In genomic region chr11:120940959-120941358, GRCm38 (mm10) we compare ENCODE assay signal across 31 mouse cellular contexts. TPM values are rescaled to one million over a fixed set of nuclear protein-coding genes. Genes with fewer than 3 reads are reported as not detected.
DNase-seq lines count a peak whose midpoint lies in the region; ATAC-seq and TF ChIP-seq lines count a peak whose summit lies in the region.
"Had no signal": no experiment of that assay in that cellular context is flagged by ENCODE, and none has a peak within 500 bp of the region (broad histone marks: within the 10 kb centered on the region; RNA-seq: fewer than 3 reads in every experiment).

No protein-coding gene starts in this region.

- intact Hi-C loops in heart, postnatal 25 days (cut with DNase I): no loop called here

- no peaks in the 10 kb centered on the region for H3K9me3 ChIP-seq in hindbrain, embryonic 11.5 days (ENCODE audit: control insufficient read depth, low read length)
- H3K9me3 ChIP-seq: embryonic facial prominence, embryonic 10.5 days; embryonic facial prominence, embryonic 15.5 days; heart, embryonic 10.5 days; heart, embryonic 15.5 days; hindbrain, embryonic 13.5 days; limb, embryonic 12.5 days; liver, embryonic 13.5 days; megakaryocyte, embryonic 14.5 days had no signal

- H3K36me3 ChIP-seq in thymus, adult 2 months (ENCODE audit: control insufficient read depth, insufficient read depth, low read length): no peaks in the 10 kb centered on the region
- no peaks in the 10 kb centered on the region for H3K36me3 ChIP-seq in hindbrain, embryonic 11.5 days (ENCODE audit: control insufficient read depth, insufficient read depth, low read length)
- H3K36me3 ChIP-seq: embryonic facial prominence, embryonic 10.5 days; embryonic facial prominence, embryonic 15.5 days; heart, embryonic 10.5 days; heart, embryonic 15.5 days; hindbrain, embryonic 13.5 days; limb, embryonic 12.5 days; liver, embryonic 13.5 days; midbrain, embryonic 12.5 days had no signal

- peak; percentile 16 for DNase-seq in thymus, postnatal 14 days
- DNase-seq in thymus, adult 2 months: no peak
- DNase-seq in T-cell, adult 2 months (ENCODE audit: low spot score): peak; percentile 14
- DNase-seq in lung, postnatal 25 days (ENCODE audit: low spot score): no peak
- no peak for DNase-seq in heart, postnatal 25 days (ENCODE audit: low spot score)
- no peak for DNase-seq in hindbrain, embryonic 11.5 days (ENCODE audit: low spot score)
- DNase-seq: adrenal gland, adult 8-10 months; B cell, adult 2 months; cerebellum, adult 8-10 months; cerebellum, postnatal 25 days; gastrocnemius, postnatal 25 days; heart, adult 11 months; heart, postnatal 36 days; kidney, adult 11 months; kidney, postnatal 14 days; layer of hippocampus, adult 9-11 months; liver, embryonic 13.5 days; lung, embryonic 14.5 days; lung, postnatal 36 days; spleen, adult 18-20 months; thymus, postnatal 25 days had no signal

- peak; percentile 19; the same call in 1 of the 2 replicates for ATAC-seq in megakaryocyte, adult 5-6 weeks (ENCODE audit: poor library complexity, severe bottlenecking)
- ATAC-seq in hindbrain, embryonic 11.5 days (ENCODE audit: low FRiP score): no peak
- ATAC-seq: forebrain, embryonic 14.5 days had no signal

- TF ChIP-seq POLR2A in thymus, adult 2 months (IDR thresholded peaks at IDR 0.05; ENCODE audit: control insufficient read depth, extremely low read depth, insufficient read depth, low read length, poor library complexity): no peak

- no peak overlapping the region for H3K4me3 ChIP-seq in thymus, adult 2 months (ENCODE audit: control insufficient read depth, insufficient read depth, low read length)
- H3K4me3 ChIP-seq in hindbrain, embryonic 11.5 days (ENCODE audit: low read depth, low read length): no peak overlapping the region
- H3K4me3 ChIP-seq: embryonic facial prominence, embryonic 10.5 days; embryonic facial prominence, embryonic 15.5 days; heart, embryonic 10.5 days; heart, embryonic 15.5 days; hindbrain, embryonic 13.5 days; limb, embryonic 12.5 days; liver, embryonic 13.5 days; megakaryocyte, embryonic 14.5 days; midbrain, embryonic 12.5 days had no signal

- no peak for TF ChIP-seq CTCF in thymus, adult 2 months (IDR thresholded peaks at IDR 0.05; ENCODE audit: borderline replicate concordance, control insufficient read depth, extremely low read depth, insufficient read depth, low read length, poor library complexity)

- H3K27me3 ChIP-seq in thymus, adult 2 months (ENCODE audit: control insufficient read depth, insufficient read depth, low read length): no peaks in the 10 kb centered on the region
- H3K27me3 ChIP-seq in hindbrain, embryonic 11.5 days (ENCODE audit: control insufficient read depth, insufficient read depth, low read length): no peaks in the 10 kb centered on the region
- H3K27me3 ChIP-seq: heart, embryonic 15.5 days; midbrain, embryonic 12.5 days had no signal

- 0 out of 2 replicates have a peak, but pooled peaks cover 4% of the 10 kb centered on the region for H3K4me1 ChIP-seq in thymus, adult 2 months (replicated peaks; ENCODE audit: control insufficient read depth, insufficient read depth, low read length)
- H3K4me1 ChIP-seq in hindbrain, embryonic 11.5 days (replicated peaks; ENCODE audit: control insufficient read depth, insufficient read depth, low read length): no peaks in the 10 kb centered on the region
- H3K4me1 ChIP-seq: embryonic facial prominence, embryonic 15.5 days; heart, embryonic 15.5 days; hindbrain, embryonic 13.5 days; limb, embryonic 12.5 days; midbrain, embryonic 12.5 days had no signal

- H3K4me2 ChIP-seq in hindbrain, embryonic 11.5 days (replicated peaks; ENCODE audit: low read depth, low read length): no peak overlapping the region
- H3K4me2 ChIP-seq: embryonic facial prominence, embryonic 15.5 days; heart, embryonic 15.5 days; hindbrain, embryonic 13.5 days; limb, embryonic 12.5 days; liver, embryonic 13.5 days; lung, embryonic 14.5 days; midbrain, embryonic 12.5 days had no signal

- 68% methylated on average over 6 of the region's 6 CpGs for WGBS in thymus, adult 2 months
- 91% methylated on average over 6 of the region's 6 CpGs for WGBS in hindbrain, embryonic 11.5 days

- H3K27ac ChIP-seq in thymus, adult 2 months (ENCODE audit: control insufficient read depth, insufficient read depth, low read length): no peak overlapping the region
- no peak overlapping the region for H3K27ac ChIP-seq in hindbrain, embryonic 11.5 days (ENCODE audit: low read depth, low read length)
- H3K27ac ChIP-seq: embryonic facial prominence, embryonic 10.5 days; embryonic facial prominence, embryonic 15.5 days; heart, embryonic 10.5 days; heart, embryonic 15.5 days; hindbrain, embryonic 13.5 days; limb, embryonic 12.5 days; liver, embryonic 13.5 days; midbrain, embryonic 12.5 days had no signal

- H3K9ac ChIP-seq in hindbrain, embryonic 11.5 days (ENCODE audit: low read depth, low read length): no peak overlapping the region
- H3K9ac ChIP-seq: embryonic facial prominence, embryonic 15.5 days; heart, embryonic 15.5 days; hindbrain, embryonic 13.5 days; limb, embryonic 12.5 days; liver, embryonic 13.5 days; lung, embryonic 14.5 days; midbrain, embryonic 12.5 days had no signal

RNA-seq across cellular contexts. Expression of gene Slc16a3, which starts 7.3 kb away (rescaled TPM):
- polyA plus RNA-seq in thymus, adult 2 months (2012; rRNA removed): 8.0 and 8.5 TPM in 2 replicates
- total RNA-seq in megakaryocyte, adult 5-6 weeks (2015): 21.4 and 24.6 TPM in 2 replicates
- total RNA-seq in megakaryocyte, adult 5-6 weeks (2017): 35.2 and 40.7 TPM in 2 replicates
- 1 to 10 TPM in 1 of 2 experiments, under 1 TPM in 1; 0.87 to 2.1 TPM for total RNA-seq in heart, postnatal 25 days (2021)
- 25.8 and 32.0 TPM in 2 replicates for polyA plus RNA-seq in hindbrain, embryonic 11.5 days (2014; fragmentation: Nextera tagmentation; extraction: Ambion mirVana)

RNA-seq across cellular contexts. Expression of gene Ccdc57, which starts 8.3 kb away (rescaled TPM):
- polyA plus RNA-seq in thymus, adult 2 months (2012; rRNA removed): 1.6 and 1.7 TPM in 2 replicates
- total RNA-seq in megakaryocyte, adult 5-6 weeks (2015): 0.30 and 1.2 TPM in 2 replicates
- total RNA-seq in megakaryocyte, adult 5-6 weeks (2017): 2.1 and 2.4 TPM in 2 replicates
- total RNA-seq in heart, postnatal 25 days (2021): 1 to 10 TPM; 1.2 to 1.3 TPM
- 3.9 and 4.7 TPM in 2 replicates for polyA plus RNA-seq in hindbrain, embryonic 11.5 days (2014; fragmentation: Nextera tagmentation; extraction: Ambion mirVana)

RNA-seq across cellular contexts. Expression of gene Csnk1d, which starts 50.2 kb away (rescaled TPM):
- polyA plus RNA-seq in thymus, adult 2 months (2012; rRNA removed): 98.2 and 106 TPM in 2 replicates
- total RNA-seq in megakaryocyte, adult 5-6 weeks (2015): 56.0 and 64.8 TPM in 2 replicates
- total RNA-seq in megakaryocyte, adult 5-6 weeks (2017): 67.8 and 69.7 TPM in 2 replicates
- total RNA-seq in heart, postnatal 25 days (2021): 10 to 100 TPM; 50.7 to 56.5 TPM
- polyA plus RNA-seq in hindbrain, embryonic 11.5 days (2014; fragmentation: Nextera tagmentation; extraction: Ambion mirVana): 58.4 and 71.3 TPM in 2 replicates

Comparison
In these comparisons a context has a peak if more than half of its experiments do, and no peak if none do; other contexts are left out.
1. DNase-seq: peak in thymus, postnatal 14 days (single experiment) and T-cell, adult 2 months (single experiment); none in thymus, adult 2 months (single experiment), lung, postnatal 25 days (single experiment), heart, postnatal 25 days (single experiment) and hindbrain, embryonic 11.5 days (single experiment).
2. RNA of gene Slc16a3, which starts 7.3 kb away (total RNA-seq): 21.4 to 40.7 TPM in megakaryocyte, adult 5-6 weeks; 0.87 to 2.1 TPM in heart, postnatal 25 days; every median in the first group is over 4 times any median in the second.